Mouse (Mus musculus) liver, embryonic 16.5 days (tissue): ENCODE measurements at regions not wholly inside any gene's neighbourhood (a gene's known extent, or its start where the extent isn't known, plus 50 kb on each side); places are given as distances from the start of the nearest gene placed in this dataset.

Experiments used
- ATAC-seq: fragments of 200-750 bp; cut with Nextera tagmentation; 2 replicates; pipeline ENCODE4 v1.8.0; 2017; ENCODE audit warnings: low read depth, mild to moderate bottlenecking, moderate number of reproducible peaks, moderate library complexity
- H3K27ac ChIP-seq: fragments of 300-500 bp; sonication (generic); 2 replicates; pipeline ENCODE4 v1.5.1; 2014; ENCODE audit warnings: mild to moderate bottlenecking, low read length
- H3K27me3 ChIP-seq: fragments of 300-500 bp; sonication (generic); 2 replicates; pipeline ENCODE4 v1.6.1; 2014; ENCODE audit warnings: low read depth, low read length, mixed read lengths; ENCODE audit not compliant: control insufficient read depth, insufficient read depth
- H3K36me3 ChIP-seq: fragments of 300-500 bp; sonication (generic); 2 replicates; pipeline ENCODE4 v1.6.1; 2014; ENCODE audit warnings: mild to moderate bottlenecking; ENCODE audit not compliant: control insufficient read depth, insufficient read depth
- H3K4me1 ChIP-seq: fragments of 300-500 bp; sonication (generic); 2 replicates; pipeline ENCODE4 v1.6.1; 2014; ENCODE audit warnings: low read depth, low read length, mixed read lengths; ENCODE audit not compliant: control insufficient read depth
- H3K4me2 ChIP-seq: fragments of 300-500 bp; sonication (generic); 2 replicates; pipeline ENCODE4 v1.6.1; 2014; ENCODE audit warnings: low read depth, low read length, mixed read lengths
- H3K4me3 ChIP-seq: fragments of 300-500 bp; sonication (generic); 2 replicates; pipeline ENCODE4 v1.5.1; 2014; ENCODE audit warnings: low read depth, mild to moderate bottlenecking, low read length
- H3K9ac ChIP-seq: fragments of 300-500 bp; sonication (generic); 2 replicates; pipeline ENCODE4 v1.6.1; 2014; ENCODE audit warnings: low read depth, low read length
- H3K9me3 ChIP-seq: fragments of 300-500 bp; sonication (generic); replicated peaks from 2 replicates; pipeline ENCODE4 v1.6.1; 2016; ENCODE audit warnings: low read length; ENCODE audit not compliant: control insufficient read depth
- WGBS: fragments of 180-500 bp; shearing (Covaris S2); extraction: QIAGEN DNeasy Blood & Tissue Kit; methylation state at CpG from one replicate; pipeline ENCODE4 v1.1.7; 2014; ENCODE audit not compliant: insufficient replicate concordance; 5-methylcytosine and 5-hydroxymethylcytosine counted together

- H3K4me3 ChIP-seq: no peak overlapping the region
- no peak overlapping the region for H3K27ac ChIP-seq
- H3K9me3 ChIP-seq: no peaks in the 10 kb centered on the region
- no peak overlapping the region for H3K4me2 ChIP-seq
- H3K4me1 ChIP-seq: no peaks in the 10 kb centered on the region
- WGBS: 63% methylated on average over 5 of the region's 5 CpGs
- H3K36me3 ChIP-seq: no peaks in the 10 kb centered on the region
- no peak overlapping the region for H3K9ac ChIP-seq
- no peak for ATAC-seq
- H3K27me3 ChIP-seq: no peaks in the 10 kb centered on the region
These were observed 81.9 kb downstream of the Rpl14 start for GRCm38 (mm10) chr9:120653170-120653569.

- no peaks in the 10 kb centered on the region for H3K9me3 ChIP-seq
- H3K27ac ChIP-seq: no peak overlapping the region
- no peak overlapping the region for H3K4me2 ChIP-seq
- H3K36me3 ChIP-seq: no peaks in the 10 kb centered on the region
- WGBS: 54% methylated on average over 1 of the region's 1 CpGs
- H3K27me3 ChIP-seq: no peaks in the 10 kb centered on the region
- no peak for ATAC-seq
- no peaks in the 10 kb centered on the region for H3K4me1 ChIP-seq
- no peak overlapping the region for H3K4me3 ChIP-seq
- no peak overlapping the region for H3K9ac ChIP-seq
These were observed 83.5 kb downstream of the Rpl14 start for GRCm38 (mm10) chr9:120654736-120655135.

GRCm38 (mm10) chr9:120656976-120657375 lies 85.7 kb downstream of the Rpl14 start:
- WGBS: 10% methylated on average over 5 of the region's 6 CpGs
- H3K4me3 ChIP-seq: no peak overlapping the region
- H3K4me2 ChIP-seq: no peak overlapping the region
- no peaks in the 10 kb centered on the region for H3K4me1 ChIP-seq
- H3K36me3 ChIP-seq: no peaks in the 10 kb centered on the region
- no peak for ATAC-seq
- H3K27ac ChIP-seq: no peak overlapping the region
- no peak overlapping the region for H3K9ac ChIP-seq
- no peaks in the 10 kb centered on the region for H3K9me3 ChIP-seq
- H3K27me3 ChIP-seq: no peaks in the 10 kb centered on the region

- Histone ChIP-seq H3K4me2 (no peak overlapping the region), H3K27me3 (no peaks in the 10 kb centered on the region)
These were observed 86.5 kb downstream of the Rpl14 start for GRCm38 (mm10) chr9:120657786-120658185.

GRCm38 (mm10) chr9:120658576-120658975 lies 87.3 kb downstream of the Rpl14 start:
- H3K36me3 ChIP-seq: no peaks in the 10 kb centered on the region
- 52% methylated on average over 2 of the region's 2 CpGs for WGBS
- H3K27me3 ChIP-seq: no peaks in the 10 kb centered on the region
- ATAC-seq: no peak
- H3K27ac ChIP-seq: no peak overlapping the region
- H3K9me3 ChIP-seq: no peaks in the 10 kb centered on the region
- H3K4me1 ChIP-seq: no peaks in the 10 kb centered on the region
- no peak overlapping the region for H3K4me2 ChIP-seq
- no peak overlapping the region for H3K9ac ChIP-seq
- no peak overlapping the region for H3K4me3 ChIP-seq

More at GRCm38 (mm10) chr9:120657786-120658185, 86.5 kb downstream of the Rpl14 start:
- no peak for ATAC-seq
- no peaks in the 10 kb centered on the region for H3K4me1 ChIP-seq
- no peaks in the 10 kb centered on the region for H3K9me3 ChIP-seq
- H3K36me3 ChIP-seq: no peaks in the 10 kb centered on the region
- H3K4me3 ChIP-seq: no peak overlapping the region
- no peak overlapping the region for H3K27ac ChIP-seq
- H3K9ac ChIP-seq: no peak overlapping the region

- Histone ChIP-seq H3K4me2 (no peak overlapping the region), H3K4me3 (no peak overlapping the region), H3K27me3 (no peaks in the 10 kb centered on the region), H3K9ac (no peak overlapping the region), H3K36me3 (no peaks in the 10 kb centered on the region), H3K4me1 (no peaks in the 10 kb centered on the region), H3K27ac (no peak overlapping the region), H3K9me3 (no peaks in the 10 kb centered on the region)
- ATAC-seq: no peak
- 51% methylated on average over 5 of the region's 5 CpGs for WGBS
These were observed 90.0 kb downstream of the Rpl14 start for GRCm38 (mm10) chr9:120661226-120661625.

GRCm38 (mm10) chr9:120661641-120662227 lies 90.5 kb downstream of the Rpl14 start:
- Histone ChIP-seq H3K27ac (no peak overlapping the region), H3K9me3 (no peaks in the 10 kb centered on the region), H3K9ac (no peak overlapping the region), H3K27me3 (no peaks in the 10 kb centered on the region), H3K36me3 (no peaks in the 10 kb centered on the region), H3K4me1 (no peaks in the 10 kb centered on the region), H3K4me3 (no peak overlapping the region), H3K4me2 (no peak overlapping the region)
- ATAC-seq: no peak
- 67% methylated on average over 7 of the region's 7 CpGs for WGBS

- no peak for ATAC-seq
- no peak overlapping the region for H3K4me2 ChIP-seq
- H3K9ac ChIP-seq: no peak overlapping the region
- no peaks in the 10 kb centered on the region for H3K9me3 ChIP-seq
- no peaks in the 10 kb centered on the region for H3K4me1 ChIP-seq
- H3K27ac ChIP-seq: no peak overlapping the region
- 52% methylated on average over 6 of the region's 6 CpGs for WGBS
- H3K27me3 ChIP-seq: no peaks in the 10 kb centered on the region
- no peaks in the 10 kb centered on the region for H3K36me3 ChIP-seq
- no peak overlapping the region for H3K4me3 ChIP-seq
These were observed 91.9 kb downstream of the Rpl14 start for GRCm38 (mm10) chr9:120663181-120663580.

GRCm38 (mm10) chr9:120664086-120664485 lies 92.8 kb downstream of the Rpl14 start:
- Histone ChIP-seq H3K9me3 (no peaks in the 10 kb centered on the region), H3K4me2 (no peak overlapping the region), H3K4me1 (no peaks in the 10 kb centered on the region), H3K36me3 (no peaks in the 10 kb centered on the region), H3K27ac (no peak overlapping the region), H3K4me3 (no peak overlapping the region), H3K9ac (no peak overlapping the region), H3K27me3 (no peaks in the 10 kb centered on the region)
- 77% methylated on average over 10 of the region's 10 CpGs for WGBS
- ATAC-seq: no peak
